Mouse (Mus musculus): Measurements from ENCODE around the gene Acsbg1. TPM values are rescaled to one million over a fixed set of nuclear protein-coding genes. Genes with fewer than 3 reads are reported as not detected.
"Not testable (repeated sequence)": the region's sequence is repeated elsewhere in the genome, so short reads cannot be mapped to it uniquely, and the experiment has no call there.

Gene Acsbg1
- total and polyA plus RNA-seq, 2 experiments from 2014 or later, result 38.9 to 45.4 TPM

DNA sequence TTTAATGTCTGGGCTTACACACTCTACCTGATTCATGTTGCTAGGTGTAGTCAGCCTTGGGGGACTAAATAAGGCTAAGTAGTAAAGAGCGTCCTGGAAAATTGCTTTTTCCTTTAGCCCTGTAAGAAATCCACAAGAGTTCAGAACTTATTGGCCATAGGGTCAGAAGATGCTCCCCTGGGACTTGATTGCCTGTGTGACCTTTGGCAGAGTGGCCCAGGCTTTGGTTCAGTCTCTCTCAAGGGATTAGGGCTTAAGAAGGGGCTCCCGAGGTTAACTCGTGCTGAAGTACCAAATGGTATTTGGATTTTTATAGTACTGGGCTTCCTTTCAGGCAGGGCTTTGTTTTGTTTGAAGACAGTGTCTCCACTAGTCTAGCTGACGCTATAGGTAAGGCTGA lies 73.8 kb downstream of the Acsbg1 start:
- ATAC-seq (no peak), DNase-seq (no peak)
- TF ChIP-seq CTCF (IDR thresholded peaks at IDR 0.05; ENCODE audit: low read depth), result no peak
- Histone ChIP-seq H3K27me3 (ENCODE audit: insufficient read depth, low read length) (no peaks in the 10 kb centered on the region), H3K4me3 (ENCODE audit: low read depth, low read length) (no peak overlapping the region), H3K36me3 (ENCODE audit: insufficient read depth) (peaks cover 10% of the 10 kb centered on the region), H3K27ac (ENCODE audit: low read depth, low read length) (no peak overlapping the region), H3K9ac (no peak overlapping the region), H3K4me1 (ENCODE audit: insufficient read depth) (peaks cover 14% of the 10 kb centered on the region), H3K4me2 (ENCODE audit: low read depth) (peak overlapping the region; percentile 97; the same call in 1 of the 2 replicates), H3K9me3 (ENCODE audit: low read length) (no peaks in the 10 kb centered on the region)
- 51% methylated on average over 4 of the region's 4 CpGs for WGBS

DNA sequence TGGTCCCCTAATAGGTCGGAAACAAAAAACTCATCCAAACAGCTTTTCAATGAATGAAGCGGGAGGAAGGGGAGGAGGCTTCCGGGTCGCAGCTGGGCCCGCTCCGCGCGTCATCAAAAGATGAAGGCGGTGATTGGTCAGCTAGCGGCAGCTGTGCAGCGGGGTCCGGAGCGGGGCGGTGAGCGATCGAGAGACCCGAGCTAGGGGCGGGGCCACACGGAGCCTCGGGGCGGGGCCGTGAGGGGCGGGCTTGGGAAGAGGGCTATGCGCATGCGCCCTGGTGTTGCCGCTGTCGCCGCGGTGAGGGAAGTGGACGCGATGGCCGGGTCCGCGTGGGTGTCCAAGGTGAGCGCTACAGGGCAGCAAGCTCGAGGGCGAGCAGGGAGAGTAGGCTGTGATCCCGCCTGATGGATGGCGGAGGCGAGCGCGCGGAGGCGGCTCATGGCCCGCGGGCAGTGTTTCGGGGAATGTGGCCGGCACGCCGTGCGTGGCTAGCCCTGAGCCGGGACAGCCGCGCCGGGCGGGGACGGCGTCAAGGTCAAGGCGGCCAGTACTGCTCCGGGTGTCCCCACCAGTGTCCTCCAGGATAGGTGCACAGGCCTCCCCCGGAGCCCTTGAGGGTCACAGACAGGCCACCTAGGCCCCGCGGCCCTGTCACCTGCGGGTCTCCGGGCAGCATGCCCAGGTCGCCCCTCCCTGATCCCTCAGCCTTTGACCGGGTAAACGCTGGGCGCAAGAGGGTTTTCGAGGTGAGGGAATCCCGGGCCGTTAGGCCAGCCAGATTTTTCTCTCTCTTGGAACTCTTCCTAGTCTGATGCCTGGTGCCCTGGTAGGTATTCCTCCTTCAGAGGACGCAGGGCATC lies 75.2 kb downstream of the Acsbg1 start, which contains the start of gene Idh3a:
Gene Idh3a (plus strand): TSS at position 136 of the 863 bp plus-strand sequence.
- peak within 1 kb of the TSS; percentile 91 for H3K9ac ChIP-seq
- H3K4me1 ChIP-seq (ENCODE audit: insufficient read depth), result peaks cover 14% of the 10 kb centered on the region
- TF ChIP-seq CTCF (IDR thresholded peaks at IDR 0.05; ENCODE audit: low read depth), result no peak
- no peaks in the 10 kb centered on the region for H3K27me3 ChIP-seq (ENCODE audit: insufficient read depth, low read length)
- H3K4me2 ChIP-seq (ENCODE audit: low read depth), result peak within 1 kb of the TSS; percentile 97
- DNase-seq, result peak; percentile 98
- under 1% methylated on average over 58 of the region's 73 CpGs for WGBS
- no peaks in the 10 kb centered on the region; the same call in none of the 2 replicates for H3K36me3 ChIP-seq (ENCODE audit: insufficient read depth)
- H3K9me3 ChIP-seq (ENCODE audit: low read length), result no peaks in the 10 kb centered on the region
- H3K4me3 ChIP-seq (ENCODE audit: low read depth, low read length), result peak within 1 kb of the TSS; percentile 94
- H3K27ac ChIP-seq (ENCODE audit: low read depth, low read length), result peak within 1 kb of the TSS; percentile 73
- ATAC-seq, result peak; percentile 100

DNA sequence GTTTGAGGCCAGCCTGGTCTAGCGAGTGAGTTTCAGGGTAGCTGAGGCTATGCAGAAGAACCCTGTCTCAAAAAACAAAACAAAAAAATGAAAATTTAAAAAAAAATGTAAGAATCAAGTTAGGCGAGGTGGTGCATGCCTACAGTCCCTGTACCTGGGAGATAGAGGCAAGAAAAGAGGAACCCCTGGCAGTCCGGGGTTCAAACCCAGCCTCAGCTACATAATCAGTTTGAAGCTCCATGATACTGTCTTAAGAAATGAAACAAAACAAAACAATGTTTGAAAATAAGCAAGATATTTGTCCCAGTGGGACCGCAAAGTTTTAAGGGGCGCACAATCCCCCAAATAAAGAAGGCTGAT lies 75.9 kb downstream of the Acsbg1 start:
- ATAC-seq (no peak), DNase-seq (no peak)
- H3K27me3 ChIP-seq (ENCODE audit: insufficient read depth, low read length), result no peaks in the 10 kb centered on the region
- H3K9ac ChIP-seq, result peak overlapping the region; percentile 91; the same call in 1 of the 2 replicates
- peak overlapping the region; percentile 94 for H3K4me3 ChIP-seq (ENCODE audit: low read depth, low read length)
- peaks cover 14% of the 10 kb centered on the region for H3K4me1 ChIP-seq (ENCODE audit: insufficient read depth)
- H3K27ac ChIP-seq (ENCODE audit: low read depth, low read length), result no peak overlapping the region
- WGBS, result 33% methylated on average over 5 of the region's 5 CpGs
- no peaks in the 10 kb centered on the region for H3K9me3 ChIP-seq (ENCODE audit: low read length)
- TF ChIP-seq CTCF (IDR thresholded peaks at IDR 0.05; ENCODE audit: low read depth), result no peak
- H3K36me3 ChIP-seq (ENCODE audit: insufficient read depth), result no peaks in the 10 kb centered on the region; the same call in none of the 2 replicates
- peak overlapping the region; percentile 97 for H3K4me2 ChIP-seq (ENCODE audit: low read depth)

- H3K9me3 ChIP-seq (ENCODE audit: low read length); H3K27ac ChIP-seq (ENCODE audit: low read depth, low read length); H3K4me2 ChIP-seq (ENCODE audit: low read depth); H3K4me3 ChIP-seq (ENCODE audit: low read depth, low read length); H3K9ac ChIP-seq; H3K36me3 ChIP-seq (ENCODE audit: insufficient read depth); DNase-seq; ATAC-seq; H3K27me3 ChIP-seq (ENCODE audit: insufficient read depth, low read length): not testable (repeated sequence)
- WGBS, result 83% methylated on average over 2 of the region's 2 CpGs
- peaks cover 14% of the 10 kb centered on the region for H3K4me1 ChIP-seq (ENCODE audit: insufficient read depth)
Measured at GRCm38 (mm10) chr9:54584127-54584526, 77.5 kb downstream of the Acsbg1 start.

DNA sequence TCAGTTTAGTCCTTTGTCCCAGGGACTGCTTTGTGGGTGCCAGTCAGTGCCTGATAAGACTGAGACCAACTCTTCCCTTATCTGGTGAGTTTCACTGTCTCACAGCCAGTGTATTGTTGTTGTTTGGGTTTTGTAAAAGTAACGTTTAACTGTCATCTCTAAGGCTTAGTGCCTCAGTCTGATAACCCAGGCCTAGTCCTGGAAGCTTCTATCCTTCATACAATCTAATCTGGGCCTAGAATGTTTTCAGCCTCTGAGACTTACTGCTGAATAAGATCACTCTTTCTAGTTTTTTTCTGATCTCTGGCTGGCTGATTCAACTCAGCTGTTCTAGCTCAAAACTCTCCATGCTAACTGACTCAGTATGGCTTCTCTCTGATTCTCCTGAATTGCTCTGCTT lies 78.0 kb downstream of the Acsbg1 start:
- TF ChIP-seq CTCF (IDR thresholded peaks at IDR 0.05; ENCODE audit: low read depth), result no peak
- Histone ChIP-seq H3K9me3 (ENCODE audit: low read length) (0 out of 2 replicates have a peak, but pooled peaks cover 3% of the 10 kb centered on the region), H3K27ac (ENCODE audit: low read depth, low read length) (no peak overlapping the region), H3K4me2 (ENCODE audit: low read depth) (no peak overlapping the region), H3K4me1 (ENCODE audit: insufficient read depth) (peaks cover 14% of the 10 kb centered on the region), H3K4me3 (ENCODE audit: low read depth, low read length) (no peak overlapping the region), H3K36me3 (ENCODE audit: insufficient read depth) (no peaks in the 10 kb centered on the region), H3K9ac (no peak overlapping the region), H3K27me3 (ENCODE audit: insufficient read depth, low read length) (no peaks in the 10 kb centered on the region)
- ATAC-seq (no peak), DNase-seq (no peak)
- WGBS, result 64% methylated on average over 1 of the region's 1 CpGs

- Histone ChIP-seq H3K9ac (no peak overlapping the region), H3K27ac (ENCODE audit: low read depth, low read length) (no peak overlapping the region), H3K9me3 (ENCODE audit: low read length) (no peaks in the 10 kb centered on the region), H3K27me3 (ENCODE audit: insufficient read depth, low read length) (no peaks in the 10 kb centered on the region), H3K36me3 (ENCODE audit: insufficient read depth) (no peaks in the 10 kb centered on the region), H3K4me1 (ENCODE audit: insufficient read depth) (no peaks in the 10 kb centered on the region), H3K4me2 (ENCODE audit: low read depth) (no peak overlapping the region), H3K4me3 (ENCODE audit: low read depth, low read length) (no peak overlapping the region)
- TF ChIP-seq CTCF (IDR thresholded peaks at IDR 0.05; ENCODE audit: low read depth), result no peak
- DNase-seq, result no peak
- 81% methylated on average over 9 of the region's 9 CpGs for WGBS
- ATAC-seq, result no peak
Measured at GRCm38 (mm10) chr9:54571130-54571839, 90.4 kb downstream of the Acsbg1 start.

DNA sequence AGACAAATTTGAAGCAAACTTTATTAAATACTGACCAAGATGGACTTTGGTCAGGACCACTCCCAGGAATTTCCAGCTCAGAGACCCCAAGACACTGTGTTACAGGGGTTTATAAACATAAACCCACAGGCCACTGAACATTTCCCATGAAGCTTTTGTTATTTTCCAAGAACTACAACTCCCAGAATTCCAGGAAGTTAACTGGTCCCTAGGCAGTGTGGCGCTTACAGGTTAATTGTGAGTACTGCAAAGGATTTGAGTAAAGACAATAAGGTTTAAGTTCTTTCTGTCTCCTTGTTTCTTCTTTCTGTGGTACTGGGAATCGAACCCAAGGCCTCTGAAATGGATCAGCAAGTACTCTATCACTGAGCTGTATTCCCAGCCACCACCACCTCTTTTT lies 92.9 kb downstream of the Acsbg1 start:
- Histone ChIP-seq H3K4me3 (ENCODE audit: low read depth, low read length) (no peak overlapping the region), H3K27ac (ENCODE audit: low read depth, low read length) (no peak overlapping the region), H3K4me1 (ENCODE audit: insufficient read depth) (no peaks in the 10 kb centered on the region), H3K36me3 (ENCODE audit: insufficient read depth) (no peaks in the 10 kb centered on the region), H3K4me2 (ENCODE audit: low read depth) (no peak overlapping the region), H3K9me3 (ENCODE audit: low read length) (no peaks in the 10 kb centered on the region), H3K9ac (no peak overlapping the region), H3K27me3 (ENCODE audit: insufficient read depth, low read length) (no peaks in the 10 kb centered on the region)
- DNase-seq, result peak; percentile 22
- peak; percentile 69 for ATAC-seq
- WGBS, result 23% methylated on average over 2 of the region's 2 CpGs
- peak; percentile 48 for TF ChIP-seq CTCF (IDR thresholded peaks at IDR 0.05; ENCODE audit: low read depth)

All from forebrain, postnatal 0 days (tissue).